Mouse (Mus musculus): ENCODE results near the gene Slc7a1.

- TF ChIP-seq CTCF (IDR thresholded peaks at IDR 0.05; ENCODE audit: insufficient read depth, low read length) (no peak), POLR2A (IDR thresholded peaks at IDR 0.05; ENCODE audit: borderline replicate concordance, extremely low read depth, low read depth, low read length) (no peak)
Observed at GRCm38 (mm10) chr5:148380246-148380504, 19.5 kb downstream of the Slc7a1 start.

Data from lung, adult 2 months (tissue).